Mouse (Mus musculus): ENCODE data around the gene Cel. TPM values are rescaled to one million over a fixed set of nuclear protein-coding genes. Genes with fewer than 3 reads are reported as not detected.

Cel gene
- total and polyA plus RNA-seq, 3 experiments = not detected

- H3K36me3 ChIP-seq (replicated peaks in 1 of 2; ENCODE audit: control insufficient read depth in 1 of 2, insufficient read depth in 1 of 2, low read length in 1 of 2) = no peaks in the 10 kb centered on the region
- no peak overlapping the region for H3K27ac ChIP-seq (ENCODE audit: insufficient read depth, low read depth)
- no peaks in the 10 kb centered on the region for H3K79me2 ChIP-seq (replicated peaks; ENCODE audit: control insufficient read depth, extremely low read depth, insufficient read depth, poor library complexity, severe bottlenecking)
- H3K9me3 ChIP-seq (replicated peaks; ENCODE audit: low read length) = no peaks in the 10 kb centered on the region
- dilution Hi-C loops (cut with MboI; ENCODE audit: extremely low pct_ligation_motif_present, extremely low pct_unique_long_range_greater_than_20kb, low sequenced_read_pairs) = no loop called here
- in situ Hi-C loops (cut with MboI; ENCODE audit: low pct_ligation_motif_present, low pct_unique_long_range_greater_than_20kb, low sequenced_read_pairs) = no loop called here
- no peak overlapping the region for H3K9ac ChIP-seq (ENCODE audit: insufficient read depth, low read depth)
- peaks cover 4% of the 10 kb centered on the region for H3K27me3 ChIP-seq (replicated peaks)
- TF ChIP-seq JUND (conservative IDR thresholded peaks at IDR 0.05; ENCODE audit: low read depth, low read length) = no peak
- TF ChIP-seq RAD21 (IDR thresholded peaks at IDR 0.05; ENCODE audit: low read depth, low read length) = no peak
- TF ChIP-seq PAX5 (IDR thresholded peaks at IDR 0.05; ENCODE audit: low read length) = no peak
- no peak for TF ChIP-seq KAT2A (IDR thresholded peaks at IDR 0.05; ENCODE audit: insufficient replicate concordance, low read length)
- TF ChIP-seq MAZ (IDR thresholded peaks at IDR 0.05; ENCODE audit: low read depth, low read length) = no peak
- TF ChIP-seq MXI1 (IDR thresholded peaks at IDR 0.05; ENCODE audit: low read depth, low read length) = no peak
- TF ChIP-seq CTCF (conservative IDR thresholded peaks at IDR 0.05 in 1 of 2, IDR thresholded peaks at IDR 0.05 in 1 of 2; ENCODE audit: low read depth in 2 of 2, low read length in 2 of 2) = no peak
- TF ChIP-seq ZC3H11A (IDR thresholded peaks at IDR 0.05; ENCODE audit: low read depth, low read length) = no peak
- TF ChIP-seq POLR2A (IDR thresholded peaks at IDR 0.05; ENCODE audit: low read depth, low read length) = no peak
- TF ChIP-seq ETS1 (conservative IDR thresholded peaks at IDR 0.05; ENCODE audit: low read depth, low read length) = no peak
- no peak for TF ChIP-seq SIN3A (IDR thresholded peaks at IDR 0.05; ENCODE audit: low read length)
- TF ChIP-seq ZNF384 (IDR thresholded peaks at IDR 0.05; ENCODE audit: low read depth, low read length) = no peak
- no peak for TF ChIP-seq USF2 (conservative IDR thresholded peaks at IDR 0.05; ENCODE audit: low read depth, low read length)
- TF ChIP-seq MAFK (IDR thresholded peaks at IDR 0.05; ENCODE audit: insufficient replicate concordance, low read length) = no peak
- no peak for TF ChIP-seq TCF12 (IDR thresholded peaks at IDR 0.05; ENCODE audit: low read depth, low read length)
- no peak for TF ChIP-seq IRF4 (IDR thresholded peaks at IDR 0.05; ENCODE audit: low read depth, low read length)
- no peak for TF ChIP-seq NELFE (IDR thresholded peaks at IDR 0.05; ENCODE audit: low read depth, low read length)
- no peak for TF ChIP-seq EP300 (IDR thresholded peaks at IDR 0.05; ENCODE audit: low read length)
- TF ChIP-seq ELF1 (IDR thresholded peaks at IDR 0.05; ENCODE audit: low read depth, low read length) = no peak
- TF ChIP-seq SMC3 (IDR thresholded peaks at IDR 0.05; ENCODE audit: low read depth, low read length) = no peak
- H3K4me1 ChIP-seq (ENCODE audit: control insufficient read depth in 1 of 2, insufficient read depth in 2 of 2) = peaks cover 50 to 89% of the 10 kb centered on the region in 2 experiments
- no peak for DNase-seq (ENCODE audit: extremely low read depth)
- H3K4me2 ChIP-seq (ENCODE audit: insufficient read depth, low read depth, poor library complexity, severe bottlenecking) = no peak overlapping the region
- H3K4me3 ChIP-seq (replicated peaks in 1 of 3; ENCODE audit: low read depth in 2 of 3, low read length in 2 of 3, poor library complexity in 1 of 3) = peak overlapping the region in 1 of 3 experiments; percentile 3
Observed at GRCm38 (mm10) chr2:28534436-28535262, 28.6 kb downstream of the Cel start.

GRCm38 (mm10) chr2:28533901-28534435 is 29.2 kb downstream of the Cel start:
- dilution Hi-C loops (cut with MboI; ENCODE audit: extremely low pct_ligation_motif_present, extremely low pct_unique_long_range_greater_than_20kb, low sequenced_read_pairs) (no loop called here), in situ Hi-C loops (cut with MboI; ENCODE audit: low pct_ligation_motif_present, low pct_unique_long_range_greater_than_20kb, low sequenced_read_pairs) (no loop called here)
- DNase-seq (ENCODE audit: extremely low read depth) = no peak
- H3K79me2 ChIP-seq (replicated peaks; ENCODE audit: control insufficient read depth, extremely low read depth, insufficient read depth, poor library complexity, severe bottlenecking) = no peaks in the 10 kb centered on the region
- H3K4me2 ChIP-seq (ENCODE audit: insufficient read depth, low read depth, poor library complexity, severe bottlenecking) = peak overlapping the region; percentile 67
- TF ChIP-seq MAZ (IDR thresholded peaks at IDR 0.05; ENCODE audit: low read depth, low read length) = no peak
- no peak for TF ChIP-seq TCF12 (IDR thresholded peaks at IDR 0.05; ENCODE audit: low read depth, low read length)
- TF ChIP-seq E2F4 (IDR thresholded peaks at IDR 0.05; ENCODE audit: insufficient replicate concordance, low read depth, low read length) = no peak
- no peak for TF ChIP-seq MXI1 (IDR thresholded peaks at IDR 0.05; ENCODE audit: low read depth, low read length)
- no peak for TF ChIP-seq RAD21 (IDR thresholded peaks at IDR 0.05; ENCODE audit: low read depth, low read length)
- TF ChIP-seq MAFK (IDR thresholded peaks at IDR 0.05; ENCODE audit: insufficient replicate concordance, low read length) = no peak
- TF ChIP-seq USF1 (IDR thresholded peaks at IDR 0.05; ENCODE audit: low read depth, low read length) = no peak
- no peak for TF ChIP-seq SIN3A (IDR thresholded peaks at IDR 0.05; ENCODE audit: low read length)
- no peak for TF ChIP-seq RCOR1 (conservative IDR thresholded peaks at IDR 0.05; ENCODE audit: low read depth, low read length)
- no peak for TF ChIP-seq PAX5 (IDR thresholded peaks at IDR 0.05; ENCODE audit: low read length)
- TF ChIP-seq POLR2AphosphoS2 (IDR thresholded peaks at IDR 0.05; ENCODE audit: low read depth, low read length) = no peak
- TF ChIP-seq UBTF (IDR thresholded peaks at IDR 0.05; ENCODE audit: low read depth, low read length) = no peak
- no peak for TF ChIP-seq BHLHE40 (IDR thresholded peaks at IDR 0.05; ENCODE audit: low read depth, low read length)
- no peak for TF ChIP-seq ZMIZ1 (IDR thresholded peaks at IDR 0.05; ENCODE audit: low read depth, low read length)
- no peak for TF ChIP-seq USF2 (conservative IDR thresholded peaks at IDR 0.05; ENCODE audit: low read depth, low read length)
- no peak for TF ChIP-seq SMC3 (IDR thresholded peaks at IDR 0.05; ENCODE audit: low read depth, low read length)
- TF ChIP-seq JUN (IDR thresholded peaks at IDR 0.05; ENCODE audit: insufficient read depth, low read depth, low read length) = no peak
- TF ChIP-seq EP300 (IDR thresholded peaks at IDR 0.05; ENCODE audit: low read length) = no peak
- TF ChIP-seq HCFC1 (IDR thresholded peaks at IDR 0.05; ENCODE audit: low read depth, low read length) = no peak
- no peak overlapping the region for H3K27ac ChIP-seq (ENCODE audit: insufficient read depth, low read depth)
- H3K27me3 ChIP-seq (replicated peaks) = peaks cover 4% of the 10 kb centered on the region
- no peak overlapping the region for H3K9ac ChIP-seq (ENCODE audit: insufficient read depth, low read depth)
- H3K4me3 ChIP-seq (replicated peaks in 1 of 3; ENCODE audit: low read depth in 2 of 3, low read length in 2 of 3, poor library complexity in 1 of 3) = peak overlapping the region; percentile 32 to 70 (median 55)
- H3K4me1 ChIP-seq (ENCODE audit: control insufficient read depth in 1 of 2, insufficient read depth in 2 of 2) = peaks cover 43 to 88% of the 10 kb centered on the region in 2 experiments
- H3K36me3 ChIP-seq (replicated peaks in 1 of 2; ENCODE audit: control insufficient read depth in 1 of 2, insufficient read depth in 1 of 2, low read length in 1 of 2) = no peaks in the 10 kb centered on the region
- H3K9me3 ChIP-seq (replicated peaks; ENCODE audit: low read length) = no peaks in the 10 kb centered on the region

All from CH12.LX (cell line).